Mouse (Mus musculus) heart, adult 2 months (tissue): Measurements from ENCODE around the gene Pld1.

Source experiments
- CTCF ChIP-seq: fragments of 200-600 bp; IDR thresholded peaks from 2 replicates; pipeline ENCODE4 v1.8.1; 2022; ENCODE audit warnings: antibody characterized with exemption, mild to moderate bottlenecking, moderate library complexity
- EP300 ChIP-seq: fragments of 200-500 bp; IDR thresholded peaks from 2 replicates; pipeline ENCODE4 v1.6.1; 2011; ENCODE audit warnings: low read depth, low read length, control low read depth; ENCODE audit not compliant: insufficient read depth
- POLR2A ChIP-seq: fragments of 200-500 bp; IDR thresholded peaks from 2 replicates; pipeline ENCODE4 v1.6.1; 2011; ENCODE audit warnings: mild to moderate bottlenecking, low read depth, low read length, control low read depth; ENCODE audit not compliant: insufficient read depth

DNA sequence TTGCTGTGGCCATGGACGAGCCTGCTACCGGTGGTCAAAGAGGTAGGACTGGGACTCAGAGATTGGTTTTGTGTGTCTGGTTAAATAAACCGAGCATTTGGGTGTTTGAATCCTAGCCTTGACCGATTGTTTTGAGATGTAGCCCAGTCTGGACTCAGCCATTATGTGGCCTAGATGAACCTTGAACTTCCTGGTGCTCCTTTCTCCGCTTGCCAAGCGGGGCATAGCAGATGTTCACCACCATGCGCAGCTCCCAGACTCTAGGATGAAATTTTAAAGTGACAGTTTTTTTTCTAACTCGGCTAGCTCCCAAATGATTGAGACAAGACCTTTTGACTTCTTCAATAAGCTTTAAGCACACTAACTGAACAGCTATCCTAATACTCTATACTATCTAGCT, 102.7 kb downstream of the Pld1 start:
- TF ChIP-seq CTCF, result no peak
- no peak for TF ChIP-seq POLR2A
- TF ChIP-seq EP300, result no peak
